Mouse (Mus musculus): ENCODE data around the gene Slc27a2. TPM values are rescaled to one million over a fixed set of nuclear protein-coding genes. Genes with fewer than 3 reads are reported as not detected.

Gene Slc27a2
- polyA plus RNA-seq, 1 experiment, result 9.4 TPM

DNA sequence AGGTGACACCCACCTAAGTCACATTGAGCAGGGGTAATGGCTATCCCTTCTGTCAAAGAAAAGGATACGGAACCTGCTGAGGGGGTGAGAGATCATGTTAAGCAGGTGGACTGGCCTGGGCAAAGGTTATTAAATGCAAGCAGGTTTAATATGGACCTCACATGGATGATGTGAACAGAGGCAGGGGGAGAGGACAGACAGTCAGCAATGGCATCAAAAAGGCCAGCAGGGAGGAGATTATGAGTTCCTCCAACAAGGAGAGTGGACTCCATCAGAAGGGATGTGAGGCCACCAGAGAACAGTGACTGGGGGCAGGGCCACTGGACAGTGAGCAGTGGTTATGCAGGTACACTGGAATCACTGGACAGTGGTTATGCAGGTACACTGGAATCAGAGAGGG lies 7.9 kb downstream of the Slc27a2 start:
- TF ChIP-seq CTCF (IDR thresholded peaks at IDR 0.05; ENCODE audit: borderline replicate concordance, insufficient read depth, low read depth, low read length) (no peak), POLR2A (IDR thresholded peaks at IDR 0.05; ENCODE audit: borderline replicate concordance, insufficient read depth, low read length) (no peak)
- no peak for DNase-seq
- no peak overlapping the region for H3K4me3 ChIP-seq (replicated peaks; ENCODE audit: insufficient read depth, low read depth, low read length)
- H3K27me3 ChIP-seq (ENCODE audit: control insufficient read depth, insufficient read depth, low read length), result no peaks in the 10 kb centered on the region
- no peaks in the 10 kb centered on the region for H3K4me1 ChIP-seq (ENCODE audit: control insufficient read depth, insufficient read depth, low read length)
- H3K27ac ChIP-seq (ENCODE audit: insufficient read depth, low read length), result no peak overlapping the region
- 98% methylated on average over 1 of the region's 1 CpGs for WGBS

DNA sequence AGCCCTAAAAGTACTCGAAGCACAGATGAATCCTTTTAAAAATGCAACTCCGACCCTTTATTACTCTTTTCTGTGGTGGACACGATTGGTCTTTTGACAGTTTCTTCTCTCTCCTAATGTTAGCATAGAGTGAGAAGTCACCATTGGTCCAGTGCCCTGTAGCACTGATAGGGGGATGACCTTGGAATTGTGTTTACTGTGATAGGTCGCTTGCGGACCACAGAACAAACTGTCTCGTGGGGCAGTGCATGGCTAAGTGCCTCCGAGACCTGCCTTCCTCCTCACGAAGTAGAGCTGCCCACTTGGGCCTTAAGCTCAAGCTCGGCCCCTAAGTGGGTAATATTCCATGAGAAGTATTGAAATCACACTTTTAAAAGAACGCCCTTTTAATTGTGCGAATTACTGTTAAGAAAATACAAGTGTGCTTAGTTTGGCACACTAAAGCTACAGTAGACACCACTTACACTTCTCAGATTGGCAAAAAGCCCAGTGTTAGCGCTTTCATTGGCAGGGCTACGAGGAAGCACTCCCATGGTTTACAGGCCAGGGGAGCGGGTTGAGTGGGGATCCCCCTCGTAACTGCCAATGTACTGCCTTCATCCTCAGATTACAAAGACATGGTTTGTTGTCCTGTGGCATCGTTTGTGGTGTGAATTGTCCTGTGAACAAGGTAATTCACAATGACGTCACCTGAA lies 11.4 kb downstream of the Slc27a2 start:
- no peak overlapping the region for H3K27ac ChIP-seq (ENCODE audit: insufficient read depth, low read length)
- no peaks in the 10 kb centered on the region for H3K4me1 ChIP-seq (ENCODE audit: control insufficient read depth, insufficient read depth, low read length)
- no peaks in the 10 kb centered on the region for H3K27me3 ChIP-seq (ENCODE audit: control insufficient read depth, insufficient read depth, low read length)
- TF ChIP-seq CTCF (IDR thresholded peaks at IDR 0.05; ENCODE audit: borderline replicate concordance, insufficient read depth, low read depth, low read length) (no peak), POLR2A (IDR thresholded peaks at IDR 0.05; ENCODE audit: borderline replicate concordance, insufficient read depth, low read length) (no peak)
- DNase-seq, result no peak
- H3K4me3 ChIP-seq (replicated peaks; ENCODE audit: insufficient read depth, low read depth, low read length), result no peak overlapping the region
- WGBS, result 33% methylated on average over 17 of the region's 17 CpGs

DNA sequence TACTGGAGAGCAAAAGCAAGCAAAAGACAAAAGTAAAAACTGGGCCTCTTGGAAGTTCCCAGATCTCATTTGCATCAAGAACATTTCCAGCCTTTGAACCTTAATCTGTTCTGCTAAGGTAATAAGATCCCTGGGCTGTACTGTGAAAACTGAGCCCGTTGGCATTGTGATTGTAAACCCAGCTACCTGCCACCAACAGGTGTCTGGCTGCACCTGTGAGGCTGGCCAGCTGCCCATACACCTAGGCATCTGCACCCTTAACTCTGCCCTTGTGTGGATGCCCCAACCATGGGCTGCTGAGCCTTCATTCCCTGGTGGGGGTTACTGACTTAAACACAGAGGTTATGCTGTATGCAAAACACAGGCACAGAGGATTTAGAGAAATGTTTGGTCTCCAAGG lies 20.0 kb downstream of the Slc27a2 start:
- TF ChIP-seq CTCF (IDR thresholded peaks at IDR 0.05; ENCODE audit: borderline replicate concordance, insufficient read depth, low read depth, low read length) (no peak), POLR2A (IDR thresholded peaks at IDR 0.05; ENCODE audit: borderline replicate concordance, insufficient read depth, low read length) (no peak)
- H3K27me3 ChIP-seq (ENCODE audit: control insufficient read depth, insufficient read depth, low read length), result no peaks in the 10 kb centered on the region

DNA sequence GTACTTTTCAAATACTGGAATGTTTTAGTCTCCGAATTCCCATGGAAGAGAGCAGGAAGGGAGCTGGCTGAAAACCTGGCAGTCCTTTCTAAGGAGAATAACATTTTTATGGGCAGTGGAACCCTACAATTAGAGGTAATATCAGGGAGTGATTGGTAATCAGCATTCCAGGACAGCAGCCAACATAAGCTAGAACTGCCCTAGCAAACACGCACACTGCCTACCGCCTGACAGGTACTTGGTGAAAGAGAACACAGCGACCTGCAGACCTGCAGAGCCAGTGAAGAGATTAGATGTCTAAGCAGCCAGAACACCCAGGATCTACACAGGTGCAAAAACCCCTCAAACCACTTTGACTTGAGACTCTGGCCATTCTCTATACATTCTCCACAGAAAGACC lies 20.5 kb downstream of the Slc27a2 start:
- Histone ChIP-seq H3K27me3 (ENCODE audit: control insufficient read depth, insufficient read depth, low read length) (no peaks in the 10 kb centered on the region), H3K4me1 (ENCODE audit: control insufficient read depth, insufficient read depth, low read length) (no peaks in the 10 kb centered on the region), H3K27ac (ENCODE audit: insufficient read depth, low read length) (no peak overlapping the region), H3K4me3 (replicated peaks; ENCODE audit: insufficient read depth, low read depth, low read length) (no peak overlapping the region)
- DNase-seq, result no peak
- TF ChIP-seq CTCF (IDR thresholded peaks at IDR 0.05; ENCODE audit: borderline replicate concordance, insufficient read depth, low read depth, low read length), result no peak
- 87% methylated on average over 4 of the region's 4 CpGs for WGBS

More for the DNA sequence above, 20.0 kb downstream of the Slc27a2 start:
- WGBS, result 74% methylated on average over 1 of the region's 1 CpGs
- Histone ChIP-seq H3K4me1 (ENCODE audit: control insufficient read depth, insufficient read depth, low read length) (no peaks in the 10 kb centered on the region), H3K4me3 (replicated peaks; ENCODE audit: insufficient read depth, low read depth, low read length) (no peak overlapping the region), H3K27ac (ENCODE audit: insufficient read depth, low read length) (no peak overlapping the region)
- DNase-seq, result no peak

DNA sequence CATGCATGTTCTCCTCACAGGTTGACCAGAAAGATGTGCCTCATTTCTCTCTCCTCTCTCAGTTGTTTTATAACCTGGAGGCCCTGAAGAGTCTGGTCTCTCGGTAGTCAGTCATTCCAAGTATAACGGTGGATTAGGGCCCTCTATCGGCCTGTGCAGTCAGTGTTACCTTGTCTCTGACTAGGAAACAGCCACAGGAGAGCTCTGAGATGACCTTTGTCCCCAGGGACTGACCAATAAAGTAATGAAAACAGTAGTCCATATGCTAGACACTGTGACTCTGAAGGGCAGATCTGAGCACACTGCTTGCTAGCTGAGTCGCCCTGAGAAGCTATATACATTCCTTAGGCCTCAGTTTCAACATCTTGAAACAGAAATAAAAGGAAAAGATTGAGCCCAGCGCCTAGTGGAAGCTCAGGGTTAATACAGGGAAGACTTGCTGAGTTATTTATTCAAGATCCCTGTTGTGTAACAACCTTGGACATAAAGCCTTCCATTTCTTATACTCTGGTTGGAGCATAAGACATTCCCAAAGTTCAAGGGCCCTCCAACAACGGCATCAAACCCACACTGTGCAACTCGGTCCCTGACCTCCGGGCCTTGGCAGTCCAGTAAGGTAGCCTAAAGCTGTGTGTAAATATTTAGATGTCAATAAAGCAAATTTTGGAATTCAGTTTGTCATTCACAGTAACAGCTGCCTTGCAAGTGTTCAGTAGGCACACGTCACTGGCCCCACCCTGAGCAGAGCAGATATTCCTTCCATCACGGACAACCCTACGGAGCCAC lies 23.4 kb downstream of the Slc27a2 start:
- no peaks in the 10 kb centered on the region for H3K4me1 ChIP-seq (ENCODE audit: control insufficient read depth, insufficient read depth, low read length)
- H3K4me3 ChIP-seq (replicated peaks; ENCODE audit: insufficient read depth, low read depth, low read length), result no peak overlapping the region
- DNase-seq, result no peak
- no peaks in the 10 kb centered on the region for H3K27me3 ChIP-seq (ENCODE audit: control insufficient read depth, insufficient read depth, low read length)
- TF ChIP-seq POLR2A (IDR thresholded peaks at IDR 0.05; ENCODE audit: borderline replicate concordance, insufficient read depth, low read length) (no peak), CTCF (IDR thresholded peaks at IDR 0.05; ENCODE audit: borderline replicate concordance, insufficient read depth, low read depth, low read length) (no peak)
- no peak overlapping the region for H3K27ac ChIP-seq (ENCODE audit: insufficient read depth, low read length)
- 79% methylated on average over 11 of the region's 11 CpGs for WGBS

DNA sequence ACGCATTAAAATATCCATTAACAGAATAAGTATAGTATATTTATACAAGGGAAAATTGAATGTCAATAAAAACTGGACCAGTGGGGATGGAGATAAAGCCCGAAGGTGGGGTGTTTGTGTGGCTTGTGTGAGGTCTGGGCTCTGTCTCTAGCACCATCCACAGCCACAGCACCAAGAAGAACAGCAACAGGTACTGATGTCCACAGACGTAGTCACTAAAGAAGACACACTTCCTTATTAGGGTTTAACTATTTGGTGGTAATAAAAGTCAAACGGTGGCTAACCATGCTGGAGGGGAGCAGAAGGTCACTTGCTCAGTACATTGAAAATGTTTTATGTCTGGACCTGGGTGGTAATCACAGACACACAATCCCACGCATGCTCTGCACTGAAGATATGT lies 25.2 kb downstream of the Slc27a2 start:
- TF ChIP-seq POLR2A (IDR thresholded peaks at IDR 0.05; ENCODE audit: borderline replicate concordance, insufficient read depth, low read length) (no peak), CTCF (IDR thresholded peaks at IDR 0.05; ENCODE audit: borderline replicate concordance, insufficient read depth, low read depth, low read length) (no peak)
- DNase-seq, result no peak
- Histone ChIP-seq H3K4me3 (replicated peaks; ENCODE audit: insufficient read depth, low read depth, low read length) (no peak overlapping the region), H3K27ac (ENCODE audit: insufficient read depth, low read length) (no peak overlapping the region), H3K4me1 (ENCODE audit: control insufficient read depth, insufficient read depth, low read length) (no peaks in the 10 kb centered on the region), H3K27me3 (ENCODE audit: control insufficient read depth, insufficient read depth, low read length) (no peaks in the 10 kb centered on the region)
- 91% methylated on average over 5 of the region's 5 CpGs for WGBS

DNA sequence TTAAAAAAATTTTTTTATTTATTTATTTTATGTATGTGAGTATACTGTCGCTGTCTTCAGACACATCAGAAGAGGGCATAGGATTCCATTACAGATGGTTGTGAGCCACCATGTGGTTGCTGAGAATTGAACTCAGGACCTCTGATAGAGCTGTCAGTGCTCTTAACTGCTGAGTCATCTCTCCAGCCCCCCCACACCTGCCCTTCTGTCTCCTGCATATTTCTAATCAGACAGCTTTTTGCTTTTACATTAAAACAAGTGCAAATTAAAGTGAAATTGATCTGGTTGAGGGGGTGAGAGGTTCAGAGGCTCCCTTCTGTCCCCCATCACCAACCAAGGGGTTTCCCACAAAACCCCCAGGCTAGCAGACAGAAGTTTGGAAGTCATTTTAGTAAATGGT lies 27.1 kb downstream of the Slc27a2 start:
- Histone ChIP-seq H3K27me3 (ENCODE audit: control insufficient read depth, insufficient read depth, low read length) (no peaks in the 10 kb centered on the region), H3K4me3 (replicated peaks; ENCODE audit: insufficient read depth, low read depth, low read length) (no peak overlapping the region), H3K27ac (ENCODE audit: insufficient read depth, low read length) (no peak overlapping the region), H3K4me1 (ENCODE audit: control insufficient read depth, insufficient read depth, low read length) (no peaks in the 10 kb centered on the region)
- WGBS, result 92% methylated on average over 1 of the region's 1 CpGs
- DNase-seq, result no peak
- TF ChIP-seq CTCF (IDR thresholded peaks at IDR 0.05; ENCODE audit: borderline replicate concordance, insufficient read depth, low read depth, low read length) (no peak), POLR2A (IDR thresholded peaks at IDR 0.05; ENCODE audit: borderline replicate concordance, insufficient read depth, low read length) (no peak)

DNA sequence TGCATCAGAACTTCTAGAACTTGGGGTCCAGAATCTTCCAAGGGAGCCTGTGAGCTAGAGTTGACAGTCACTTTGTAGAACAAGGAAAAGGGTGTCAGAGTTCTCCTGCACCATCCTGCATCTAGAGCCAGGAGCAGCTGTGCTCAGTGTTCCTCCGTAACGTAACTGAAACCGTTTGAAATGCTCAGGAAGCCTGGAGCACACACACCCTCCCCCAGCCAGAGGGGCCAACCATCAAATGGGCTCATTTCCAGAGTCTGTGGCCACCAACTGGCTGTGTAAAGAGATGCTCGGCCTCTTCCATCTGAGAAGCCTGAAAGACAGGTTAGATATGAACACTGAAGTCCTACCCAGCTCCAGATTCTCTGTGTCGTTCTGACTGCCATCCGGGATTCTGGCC lies 31.8 kb downstream of the Slc27a2 start:
- TF ChIP-seq POLR2A (IDR thresholded peaks at IDR 0.05; ENCODE audit: borderline replicate concordance, insufficient read depth, low read length) (no peak), CTCF (IDR thresholded peaks at IDR 0.05; ENCODE audit: borderline replicate concordance, insufficient read depth, low read depth, low read length) (no peak)
- Histone ChIP-seq H3K4me3 (replicated peaks; ENCODE audit: insufficient read depth, low read depth, low read length) (no peak overlapping the region), H3K27ac (ENCODE audit: insufficient read depth, low read length) (no peak overlapping the region), H3K4me1 (ENCODE audit: control insufficient read depth, insufficient read depth, low read length) (no peaks in the 10 kb centered on the region), H3K27me3 (ENCODE audit: control insufficient read depth, insufficient read depth, low read length) (no peaks in the 10 kb centered on the region)
- 33% methylated on average over 6 of the region's 6 CpGs for WGBS
- no peak for DNase-seq
